In the genomic region with DNA sequence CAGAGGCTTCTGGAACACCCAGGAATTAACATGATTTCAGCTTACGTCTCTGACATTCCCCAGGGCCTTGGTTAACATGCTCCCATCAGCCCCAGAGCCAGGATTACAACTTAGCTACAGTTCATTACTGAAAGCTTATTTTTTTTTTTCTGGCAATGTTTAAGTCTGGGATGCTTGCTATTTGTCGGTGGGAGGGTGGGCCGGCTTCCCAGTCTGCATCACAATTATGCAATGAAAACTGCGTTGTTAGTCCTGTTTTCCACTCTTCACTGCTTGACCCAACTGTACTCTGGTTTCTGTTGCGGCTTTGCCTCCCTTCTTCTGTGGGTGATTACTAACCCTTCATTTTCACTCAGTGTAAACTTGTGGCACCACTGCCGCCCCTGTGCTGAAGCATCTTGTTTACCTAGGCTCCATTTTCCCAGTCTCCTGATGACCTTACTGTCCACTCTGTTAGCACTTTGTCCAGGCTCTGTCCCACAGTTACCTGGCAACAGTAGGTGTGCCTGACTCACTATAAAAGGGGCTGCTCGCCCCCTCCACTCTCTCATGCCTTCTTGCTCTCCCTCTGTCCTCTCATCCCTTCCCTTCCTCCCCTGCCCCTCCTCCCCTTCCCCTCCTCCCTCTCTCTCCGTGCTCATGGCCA, we compare ENCODE assay signal across 11 mouse cellular contexts. TPM values are rescaled to one million over a fixed set of nuclear protein-coding genes. Genes with fewer than 3 reads are reported as not detected.
DNase-seq lines count a peak whose midpoint lies in the region; ATAC-seq and TF ChIP-seq lines count a peak whose summit lies in the region.
"Had no signal": no experiment of that assay in that cellular context is flagged by ENCODE, and none has a peak within 500 bp of the region (broad histone marks: within the 10 kb centered on the region; RNA-seq: fewer than 3 reads in every experiment).

No protein-coding gene starts in this region.

- peak; percentile 44 for DNase-seq in gastrocnemius, adult 2 months
- no peak for DNase-seq in gastrocnemius, postnatal 36 days
- DNase-seq in urinary bladder, postnatal 14 days (ENCODE audit: low spot score) = peak; percentile 42
- DNase-seq in urinary bladder, postnatal 25 days (ENCODE audit: low spot score) = no peak
- DNase-seq in liver, embryonic 14.5 days (ENCODE audit: low read depth in 3 of 3, low spot score in 3 of 3) = no peak
- no peak for DNase-seq in thymus, postnatal 0 days (ENCODE audit: low spot score)
- DNase-seq in retina, embryonic 14.5 days (ENCODE audit: low spot score) = no peak
- no peak for DNase-seq in ovary, adult 18-20 months (ENCODE audit: low spot score)
- DNase-seq: B cell, adult 2 months had no signal

- H3K36me3 ChIP-seq in liver, embryonic 14.5 days (replicated peaks; ENCODE audit: control insufficient read depth, insufficient read depth, low read depth) = no peaks in the 10 kb centered on the region

- ATAC-seq in liver, embryonic 14.5 days (ENCODE audit: insufficient read depth) = peak; percentile 53; the same call in 1 of the 2 replicates
- ATAC-seq: activated CD4-positive, CD25-positive, alpha-beta regulatory T cell, adult 4 months had no signal

- H3K27ac ChIP-seq in gastrocnemius, adult 2 months = peak overlapping the region; percentile 67
- peak overlapping the region; percentile 25 for H3K27ac ChIP-seq in liver, embryonic 14.5 days
- H3K27ac ChIP-seq: macrophage had no signal

- peaks cover 12 to 33% of the 10 kb centered on the region in 2 experiments for H3K4me1 ChIP-seq in liver, embryonic 14.5 days (replicated peaks; ENCODE audit: control insufficient read depth in 2 of 2, insufficient read depth in 2 of 2, low read length in 1 of 2)

- H3K27me3 ChIP-seq in liver, embryonic 14.5 days (ENCODE audit: control insufficient read depth, insufficient read depth, low read length) = no peaks in the 10 kb centered on the region

- 67% methylated on average over 8 of the region's 8 CpGs for WGBS in liver, embryonic 14.5 days (ENCODE audit: insufficient replicate concordance)

- no peak overlapping the region for H3K4me2 ChIP-seq in liver, embryonic 14.5 days (ENCODE audit: low read depth)

- no peak for TF ChIP-seq EP300 in liver, embryonic 14.5 days (IDR thresholded peaks at IDR 0.05; ENCODE audit: low read depth)

- H3K9ac ChIP-seq in liver, embryonic 14.5 days (replicated peaks) = 0 out of 2 replicates have a peak overlapping the region, but pooled peaks have one; percentile 11

- no peaks in the 10 kb centered on the region for H3K9me3 ChIP-seq in liver, embryonic 14.5 days (ENCODE audit: control insufficient read depth, low read length)

- peak overlapping the region; percentile 0 for H3K4me3 ChIP-seq in gastrocnemius, adult 2 months
- H3K4me3 ChIP-seq in liver, embryonic 14.5 days (ENCODE audit: insufficient read depth in 1 of 2, low read depth in 2 of 2, low read length in 2 of 2) = no peak overlapping the region

- TF ChIP-seq CTCF in gastrocnemius, adult 2 months (IDR thresholded peaks at IDR 0.05) = no peak
- no peak for TF ChIP-seq CTCF in liver, embryonic 14.5 days (IDR thresholded peaks at IDR 0.05; ENCODE audit: low read depth)

- intact Hi-C loops in gastrocnemius, adult 2 months (cut with DNase I) = no loop called here
- intact Hi-C loops in gastrocnemius, postnatal 36 days (cut with DNase I) = no loop called here

RNA-seq across cellular contexts. Expression of a gene that starts 41.6 kb away (rescaled TPM):
- total RNA-seq in gastrocnemius, adult 2 months (2021) = 100 to 1,000 TPM; 115 to 122 TPM
- 100 to 1,000 TPM in 1 of 2 experiments, 10 to 100 TPM in 1; 98.7 to 111 TPM for total RNA-seq in gastrocnemius, postnatal 36 days (2021)
- polyA plus RNA-seq in liver, embryonic 14.5 days (2012; rRNA removed) = 72.6 and 141 TPM in 2 replicates
- 243 and 263 TPM in 2 replicates for polyA plus RNA-seq in liver, embryonic 14.5 days (2014; fragmentation: Nextera tagmentation; extraction: Ambion mirVana)
- polyA plus RNA-seq in thymus, postnatal 0 days (2015; fragmentation: Nextera tagmentation; extraction: Ambion mirVana) = 519 and 548 TPM in 2 replicates

RNA-seq across cellular contexts. Expression of a gene that starts 41.8 kb away (rescaled TPM):
- 10 to 100 TPM; 12.8 to 14.8 TPM for total RNA-seq in gastrocnemius, adult 2 months (2021)
- 10 to 100 TPM; 10.5 to 12.0 TPM for total RNA-seq in gastrocnemius, postnatal 36 days (2021)
- 1.9 and 2.5 TPM in 2 replicates for polyA plus RNA-seq in liver, embryonic 14.5 days (2012; rRNA removed)
- 1.7 TPM in 2 replicates for polyA plus RNA-seq in liver, embryonic 14.5 days (2014; fragmentation: Nextera tagmentation; extraction: Ambion mirVana)
- 7.6 and 10.8 TPM in 2 replicates for polyA plus RNA-seq in thymus, postnatal 0 days (2015; fragmentation: Nextera tagmentation; extraction: Ambion mirVana)

Comparison
In these comparisons a context has a peak if more than half of its experiments do, and no peak if none do; other contexts are left out.
1. DNase-seq: peak in gastrocnemius, adult 2 months (single experiment) and urinary bladder, postnatal 14 days (single experiment); none in gastrocnemius, postnatal 36 days (0 of 2), urinary bladder, postnatal 25 days (single experiment), liver, embryonic 14.5 days (0 of 3), thymus, postnatal 0 days (single experiment), retina, embryonic 14.5 days (single experiment) and ovary, adult 18-20 months (single experiment).